Mouse (Mus musculus): ENCODE measurements around the gene Ccdc73. TPM values are rescaled to one million over a fixed set of nuclear protein-coding genes. Genes with fewer than 3 reads are reported as not detected.

The Ccdc73 gene
- 11.6 TPM for polyA plus RNA-seq (2014; fragmentation: Illumina TruSeq; extraction: RNeasy Lipid Tissue Mini Kit (QIAGEN cat#74804); ENCODE audit: low read depth, low replicate concordance)

GRCm38 (mm10) chr2:104867282-104867855 lies at the start of gene Ccdc73:
Gene Ccdc73 (plus strand): TSS chr2:104867805.

GRCm38 (mm10) chr2:104849276-104849990 lies 18.2 kb upstream of the Ccdc73 start, which contains the start of gene Prrg4:
Gene Prrg4 (minus strand): TSS chr2:104849876.

GRCm38 (mm10) chr2:105016967-105017287 lies 149.3 kb downstream of the Ccdc73 start, which contains the start of gene Eif3m:
Gene Eif3m (minus strand): TSS chr2:105017080.

Other genes starting within 250 kb of the Ccdc73 start
- 7.3 TPM for gene Tcp11l1, start 155.6 kb upstream of the Ccdc73 start, polyA plus RNA-seq (2014; fragmentation: Illumina TruSeq; extraction: RNeasy Lipid Tissue Mini Kit (QIAGEN cat#74804); ENCODE audit: low read depth, low replicate concordance)
- gene Pin1rt1, start 151.4 kb upstream of the Ccdc73 start, polyA plus RNA-seq (2014; fragmentation: Illumina TruSeq; extraction: RNeasy Lipid Tissue Mini Kit (QIAGEN cat#74804); ENCODE audit: low read depth, low replicate concordance), result not detected
- gene Depdc7, start 124.9 kb upstream of the Ccdc73 start, polyA plus RNA-seq (2014; fragmentation: Illumina TruSeq; extraction: RNeasy Lipid Tissue Mini Kit (QIAGEN cat#74804); ENCODE audit: low read depth, low replicate concordance), result 80.7 TPM
- gene Qser1, start 51.0 kb upstream of the Ccdc73 start, polyA plus RNA-seq (2014; fragmentation: Illumina TruSeq; extraction: RNeasy Lipid Tissue Mini Kit (QIAGEN cat#74804); ENCODE audit: low read depth, low replicate concordance), result 11.7 TPM
- gene Prrg4, start 17.9 kb upstream of the Ccdc73 start, polyA plus RNA-seq (2014; fragmentation: Illumina TruSeq; extraction: RNeasy Lipid Tissue Mini Kit (QIAGEN cat#74804); ENCODE audit: low read depth, low replicate concordance), result 0.37 TPM
- gene Eif3m, start 149.3 kb downstream of the Ccdc73 start, polyA plus RNA-seq (2014; fragmentation: Illumina TruSeq; extraction: RNeasy Lipid Tissue Mini Kit (QIAGEN cat#74804); ENCODE audit: low read depth, low replicate concordance), result 212 TPM
- gene Gm11060, start 224.2 kb downstream of the Ccdc73 start, polyA plus RNA-seq (2014; fragmentation: Illumina TruSeq; extraction: RNeasy Lipid Tissue Mini Kit (QIAGEN cat#74804); ENCODE audit: low read depth, low replicate concordance), result not detected